Mouse (Mus musculus) urinary bladder, postnatal 10 days (tissue): Measurements from ENCODE around the gene Ebf3.

Experiments
- DNase-seq: peaks from one replicate; pipeline ENCODE4 v3.0.0; 2022; ENCODE audit warnings: low spot score

The Ebf3 gene

GRCm38 (mm10) chr7:137289290-137289957 lies 24.8 kb downstream of the Ebf3 start:
- DNase-seq: no peak

GRCm38 (mm10) chr7:137278171-137278570 lies 36.1 kb downstream of the Ebf3 start:
- no peak for DNase-seq

- DNase-seq: no peak
These were observed 36.5 kb downstream of the Ebf3 start for GRCm38 (mm10) chr7:137277713-137278112.

GRCm38 (mm10) chr7:137272252-137272651 lies 42.0 kb downstream of the Ebf3 start:
- no peak for DNase-seq

GRCm38 (mm10) chr7:137268452-137269155 lies 45.6 kb downstream of the Ebf3 start:
- no peak for DNase-seq

- DNase-seq: no peak
These were observed 46.8 kb downstream of the Ebf3 start for GRCm38 (mm10) chr7:137267441-137267840.

GRCm38 (mm10) chr7:137266575-137266974 lies 47.7 kb downstream of the Ebf3 start:
- no peak for DNase-seq

GRCm38 (mm10) chr7:137262330-137262729 lies 51.9 kb downstream of the Ebf3 start:
- DNase-seq: no peak

- no peak for DNase-seq
These were observed 67.9 kb downstream of the Ebf3 start for GRCm38 (mm10) chr7:137246213-137246872.

- DNase-seq: no peak
These were observed 69.4 kb downstream of the Ebf3 start for GRCm38 (mm10) chr7:137244839-137245238.

GRCm38 (mm10) chr7:137240481-137240880 lies 73.8 kb downstream of the Ebf3 start:
- no peak for DNase-seq

- DNase-seq: no peak
These were observed 74.6 kb downstream of the Ebf3 start for GRCm38 (mm10) chr7:137239542-137240133.

GRCm38 (mm10) chr7:137237419-137237818 lies 76.8 kb downstream of the Ebf3 start:
- DNase-seq: no peak

GRCm38 (mm10) chr7:137223823-137224222 lies 90.4 kb downstream of the Ebf3 start:
- DNase-seq: no peak

- no peak for DNase-seq
These were observed 91.3 kb downstream of the Ebf3 start for GRCm38 (mm10) chr7:137222831-137223505.

- no peak for DNase-seq
These were observed 92.6 kb downstream of the Ebf3 start for GRCm38 (mm10) chr7:137221599-137221998.

GRCm38 (mm10) chr7:137220436-137220835 lies 93.8 kb downstream of the Ebf3 start:
- no peak for DNase-seq

GRCm38 (mm10) chr7:137218706-137219105 lies 95.5 kb downstream of the Ebf3 start:
- DNase-seq: no peak

GRCm38 (mm10) chr7:137213444-137213843 lies 100.8 kb downstream of the Ebf3 start:
- DNase-seq: no peak

- DNase-seq: no peak
These were observed 102.9 kb downstream of the Ebf3 start for GRCm38 (mm10) chr7:137211332-137211731.

GRCm38 (mm10) chr7:137209688-137210345 lies 104.4 kb downstream of the Ebf3 start:
- DNase-seq: no peak

- no peak for DNase-seq
These were observed 105.7 kb downstream of the Ebf3 start for GRCm38 (mm10) chr7:137208556-137208955.
